Mouse (Mus musculus) E14TG2a.4 (cell line): Measurements from ENCODE around the gene Drg2.

Experiments
- CTCF ChIP-seq: conservative IDR thresholded peaks from 2 replicates; pipeline ENCODE4 v1.5.1; 2014; ENCODE audit warnings: low read length
- NANOG ChIP-seq: IDR thresholded peaks from 2 replicates; pipeline ENCODE4 v1.6.1; 2014; ENCODE audit warnings: borderline replicate concordance, low read length, mixed read lengths
- POU5F1 ChIP-seq: IDR thresholded peaks from 2 replicates; pipeline ENCODE4 v1.6.1; 2014; ENCODE audit warnings: low read length, borderline replicate concordance

- TF ChIP-seq CTCF (no peak), NANOG (no peak), POU5F1 (no peak)
These were observed 17.8 kb upstream of the Drg2 start for GRCm38 (mm10) chr11:60436618-60437017.
